Mouse (Mus musculus) thymus, postnatal 10 days (tissue): Measurements from ENCODE around the gene Cybrd1.

ENCODE experiments used
- DNase-seq, 2 experiments: peaks; one replicate each; pipeline ENCODE4 v3.0.0; 2021; ENCODE audit warnings: low spot score in 2 of 2

Gene Cybrd1

DNA sequence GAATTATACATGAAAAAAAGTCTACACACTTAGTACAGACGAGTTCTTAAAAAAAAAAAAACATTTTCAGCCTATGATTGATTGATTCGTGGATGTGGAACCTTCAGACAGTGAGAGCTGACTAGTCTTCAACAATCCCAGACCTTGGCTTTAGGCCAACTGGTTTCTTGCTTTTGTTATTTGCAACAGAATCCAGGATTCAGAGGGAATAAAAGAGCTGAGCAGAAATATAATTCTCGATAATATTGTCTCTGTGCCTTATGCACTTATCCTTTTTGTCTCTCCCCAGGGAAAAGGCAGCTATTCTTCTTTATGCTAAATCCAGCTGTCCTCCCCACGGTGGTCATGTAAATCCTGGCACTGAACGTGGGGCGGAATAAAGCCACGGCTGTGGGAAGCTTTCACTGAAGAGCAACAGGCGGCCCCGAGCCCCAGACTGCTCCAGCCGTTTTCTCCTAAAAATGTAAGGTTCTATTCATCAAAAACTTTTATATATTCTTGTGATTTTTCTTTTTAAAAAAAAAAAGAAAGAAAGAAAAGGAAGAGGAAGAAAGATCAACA, 50.8 kb downstream of the Cybrd1 start:
- no peak for DNase-seq

DNA sequence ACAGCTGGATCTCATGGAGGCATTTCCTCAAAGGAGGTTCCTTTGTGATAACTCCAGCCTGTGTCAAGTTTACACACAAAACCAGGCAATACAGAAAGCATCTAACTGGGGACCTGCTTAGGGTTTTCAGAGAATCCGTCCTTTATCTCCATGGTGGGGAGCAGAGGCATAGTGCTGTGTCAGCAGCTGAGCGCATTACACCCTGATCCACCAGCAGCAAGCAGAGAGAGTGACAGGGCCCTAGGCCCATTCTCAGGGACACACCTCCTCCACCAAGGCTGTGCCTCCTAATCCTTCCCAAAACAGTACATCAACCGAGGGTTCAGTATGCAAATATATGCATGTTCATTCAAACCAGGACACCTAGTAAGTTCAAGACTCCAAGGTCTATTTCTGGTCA, 55.3 kb downstream of the Cybrd1 start:
- no peak for DNase-seq

DNA sequence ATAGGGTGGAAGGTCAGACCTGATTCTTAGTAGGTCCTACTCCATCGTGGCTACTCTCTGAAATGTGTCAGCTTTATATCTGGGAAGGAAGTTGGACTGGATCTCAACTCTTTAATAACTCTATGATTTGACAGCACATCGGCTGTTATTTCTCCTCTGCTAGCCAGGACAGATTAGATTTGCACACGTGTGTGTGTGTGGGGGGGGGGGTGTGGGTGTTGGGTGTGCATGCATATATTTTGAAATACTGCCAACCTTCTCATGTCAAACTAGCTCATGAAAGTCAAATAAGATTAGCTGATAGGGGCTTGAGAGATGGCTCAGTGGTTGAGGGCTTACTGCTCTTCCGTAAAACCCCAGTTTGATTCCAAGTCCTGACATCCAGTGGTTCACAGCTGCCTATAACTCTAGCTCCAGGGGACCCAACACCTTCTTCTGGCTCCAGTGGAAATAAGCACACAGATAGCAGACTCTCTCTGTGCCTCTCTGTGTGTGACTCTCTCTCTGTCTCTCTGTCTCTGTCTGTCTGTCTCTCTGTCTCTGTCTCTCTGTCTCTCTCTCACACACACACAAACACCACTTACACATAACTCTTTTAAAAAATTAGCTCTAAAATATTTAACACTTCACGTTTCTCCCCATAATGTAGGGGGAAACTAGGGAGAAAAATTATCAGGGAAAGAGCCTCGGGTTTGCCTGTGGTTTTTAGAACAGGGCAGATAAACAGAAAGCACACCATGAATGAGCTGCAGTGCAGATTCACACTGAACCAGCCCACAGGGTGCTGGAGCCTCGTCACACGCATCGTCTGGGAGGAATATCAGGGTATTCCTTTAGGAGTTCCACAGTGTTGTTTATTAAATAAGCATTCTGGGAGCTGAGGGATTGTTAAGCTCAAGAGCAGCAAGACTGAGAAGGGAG, 58.9 kb downstream of the Cybrd1 start:
- DNase-seq = no peak

DNA sequence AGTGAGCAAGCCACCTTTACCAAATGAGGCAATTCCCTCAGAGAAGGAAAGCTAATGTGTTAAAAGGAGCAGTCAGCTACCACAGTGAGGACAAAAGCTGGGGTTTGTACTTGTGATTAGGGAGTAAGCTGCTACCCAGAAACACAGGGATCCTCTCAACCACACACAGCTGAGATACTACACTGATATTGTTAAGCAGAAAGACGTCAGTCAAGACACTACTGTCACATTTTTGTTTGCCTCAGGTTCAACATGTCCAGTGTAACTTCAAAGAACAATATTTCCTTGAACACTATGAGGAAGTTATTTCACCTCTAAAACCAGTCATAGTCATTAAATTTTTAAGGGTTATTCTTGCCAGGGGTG, 59.5 kb downstream of the Cybrd1 start:
- DNase-seq = no peak

DNA sequence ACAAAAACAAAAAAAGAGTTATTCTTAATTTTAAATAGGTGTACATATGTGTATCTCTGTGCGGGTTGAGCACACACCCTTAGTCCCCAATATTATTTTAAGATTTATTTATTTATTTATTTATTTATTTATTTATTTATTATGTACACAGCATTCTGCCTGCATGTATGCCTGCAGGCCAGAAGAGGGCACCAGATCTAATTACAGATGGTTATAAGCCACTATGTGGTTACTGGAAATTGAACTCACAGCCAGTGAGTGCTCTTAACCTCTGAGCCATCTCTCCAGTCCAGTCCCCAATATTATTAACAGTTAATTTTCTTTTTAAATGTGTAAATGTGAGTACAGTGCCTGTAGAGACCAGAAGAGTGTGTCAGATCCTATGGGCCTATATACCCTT, 60.0 kb downstream of the Cybrd1 start:
- DNase-seq = no peak

DNA sequence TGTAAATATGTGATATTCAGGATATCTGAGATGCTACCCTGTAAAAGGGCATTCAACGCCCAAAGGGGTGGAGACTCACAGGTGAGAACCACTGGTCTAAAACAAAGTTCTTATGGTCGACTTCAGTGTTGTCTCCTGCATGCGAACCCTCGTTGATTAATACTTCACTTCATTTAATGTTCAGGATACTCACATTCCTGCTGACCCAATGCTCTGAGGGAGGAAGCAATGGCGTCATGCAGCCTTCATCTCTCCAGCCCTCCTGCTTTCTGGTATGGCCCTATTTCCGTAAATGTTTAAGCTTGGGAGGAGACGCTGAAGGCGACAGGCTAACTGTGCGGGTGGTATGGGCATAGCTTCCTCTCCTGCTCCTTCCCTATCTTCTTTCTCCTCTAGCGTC, 62.0 kb downstream of the Cybrd1 start:
- DNase-seq = no peak

DNA sequence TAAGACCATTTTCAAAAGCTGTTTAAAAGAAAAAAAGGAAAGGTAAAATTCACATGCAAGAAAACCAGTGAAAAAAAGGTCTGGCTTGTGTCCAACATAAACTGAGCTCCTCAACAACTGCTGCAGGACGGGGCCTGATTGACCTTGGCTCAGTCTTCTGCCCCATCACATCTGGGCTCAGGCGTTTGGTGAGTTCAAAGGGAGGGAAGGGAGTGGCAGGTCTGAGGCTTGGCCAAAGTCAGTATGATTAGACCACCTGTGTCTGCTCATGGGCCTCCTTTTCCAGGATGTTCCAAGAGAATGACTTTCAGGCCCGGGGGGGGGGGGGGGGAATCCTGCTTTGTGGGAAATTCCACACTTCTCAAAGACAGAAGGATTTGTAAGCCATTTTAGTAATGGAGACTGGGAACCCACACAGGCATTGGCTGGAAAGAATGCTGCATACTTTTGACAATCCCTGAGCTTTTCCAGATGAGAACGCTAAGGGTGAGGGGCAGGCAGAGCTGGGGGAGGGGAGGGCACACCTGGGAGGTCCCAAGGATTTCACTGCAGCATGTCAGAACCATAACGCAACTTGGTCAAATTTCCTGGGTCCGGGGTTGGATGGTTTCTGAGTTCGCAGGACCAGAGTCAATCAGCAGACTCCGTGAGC, 63.0 kb downstream of the Cybrd1 start:
- no peak for DNase-seq

DNA sequence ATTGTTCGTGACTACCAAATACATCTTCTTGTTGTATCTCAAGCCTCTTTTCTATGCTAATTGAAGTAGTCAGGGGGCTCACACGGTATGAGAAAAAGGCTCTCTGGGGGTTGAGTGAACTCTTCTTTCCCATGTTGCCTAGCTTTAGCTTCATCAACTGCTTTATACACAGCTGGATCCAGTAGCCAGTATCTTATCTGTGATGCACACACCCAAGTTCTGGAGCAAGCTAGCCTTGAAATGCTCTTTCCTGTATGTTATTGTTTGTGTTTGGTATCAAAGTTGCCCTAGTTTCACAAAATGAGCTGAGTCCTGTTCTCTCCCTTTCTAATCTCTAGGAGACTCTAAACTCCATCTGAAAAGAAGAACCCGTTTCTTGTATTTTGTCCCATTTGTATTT, 70.2 kb downstream of the Cybrd1 start:
- no peak for DNase-seq

DNA sequence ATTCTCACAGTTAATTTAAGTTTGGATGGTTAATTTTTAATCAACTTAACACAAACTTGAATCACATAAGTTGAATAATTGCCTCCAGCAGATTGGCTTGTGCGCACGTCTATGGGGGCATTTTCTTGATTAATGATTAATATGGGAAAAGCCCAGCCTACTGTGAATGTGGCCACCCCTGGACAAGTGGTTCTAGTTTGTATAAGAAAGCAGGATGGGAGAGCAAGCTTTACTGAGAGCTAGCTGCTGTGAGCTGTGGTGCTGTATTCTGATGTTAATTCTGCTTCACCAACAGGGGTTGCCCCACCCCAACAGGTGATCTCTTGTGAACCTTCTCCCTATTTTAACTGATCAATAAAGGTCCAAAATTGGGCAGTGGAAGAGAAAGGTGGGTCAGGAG, 71.1 kb downstream of the Cybrd1 start:
- DNase-seq = no peak

DNA sequence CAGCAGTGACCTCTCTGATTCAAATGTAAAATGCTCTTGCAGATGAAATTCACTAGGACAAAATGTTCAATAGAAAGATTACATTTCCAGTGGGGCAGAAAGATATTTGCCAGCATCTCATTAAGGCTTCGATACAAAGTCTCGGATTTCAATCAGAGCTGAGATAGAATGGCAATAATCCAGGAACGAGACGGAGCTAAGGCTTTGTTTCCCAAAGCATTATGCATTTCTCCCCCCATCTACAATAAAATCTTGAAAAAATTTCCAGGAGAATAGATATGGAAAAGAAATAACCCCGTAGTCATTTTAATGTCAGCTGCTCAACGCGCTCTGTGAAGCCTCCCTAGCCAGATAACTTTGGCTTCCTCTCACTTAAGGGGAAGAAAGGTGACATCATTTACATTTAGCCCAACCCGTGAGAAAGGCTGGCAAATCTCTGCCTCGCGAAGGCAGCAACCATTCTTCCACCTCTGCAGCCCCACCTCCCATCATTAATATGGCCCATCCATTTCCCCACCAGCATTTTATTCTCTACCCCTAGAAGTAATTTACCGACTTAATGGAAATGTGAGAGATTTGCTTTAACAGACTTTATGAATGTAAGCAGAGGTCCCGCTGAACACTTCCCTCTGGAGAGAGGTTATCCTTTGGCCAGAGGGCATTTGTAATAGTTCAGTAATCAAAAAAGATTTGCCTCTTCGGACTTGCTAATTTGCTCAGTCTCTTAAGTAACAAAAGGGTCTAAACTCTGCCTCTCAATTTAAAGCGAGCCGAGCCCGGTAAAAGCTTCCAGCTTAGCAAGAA, 73.9 kb downstream of the Cybrd1 start:
- DNase-seq = no peak

DNA sequence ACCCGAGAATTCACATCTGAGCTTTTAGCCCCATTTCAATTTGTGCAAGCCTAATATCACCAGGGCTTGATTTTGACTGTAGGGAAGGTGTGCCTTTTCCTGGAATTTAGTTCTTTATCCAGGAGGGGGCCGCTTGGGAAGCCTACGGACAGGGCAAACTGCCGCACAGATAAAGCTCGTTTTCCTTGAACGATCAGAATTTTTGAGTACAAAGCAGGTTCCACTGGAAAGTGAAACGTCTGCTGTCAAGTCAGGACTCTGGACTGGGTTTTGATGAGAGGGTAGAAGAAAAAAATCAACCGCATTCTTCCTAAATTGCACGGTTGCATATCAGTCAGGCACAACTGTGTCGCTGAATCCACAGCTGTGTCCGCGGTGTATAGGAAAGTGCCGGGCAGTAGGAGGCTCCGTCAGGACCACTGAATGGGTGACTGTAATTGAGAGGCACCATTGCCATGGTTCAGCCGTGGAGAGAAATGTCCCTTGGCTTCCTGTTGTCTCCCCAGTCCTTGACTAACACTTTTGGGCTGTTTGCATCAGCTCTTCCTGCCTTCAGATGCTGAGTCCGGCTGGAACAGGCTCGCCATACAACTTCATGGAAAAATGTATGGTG, 74.6 kb downstream of the Cybrd1 start:
- no peak for DNase-seq
